Mouse (Mus musculus) liver, adult 2 months (tissue): Measurements from ENCODE around the gene Gps1. TPM values are rescaled to one million over a fixed set of nuclear protein-coding genes. Genes with fewer than 3 reads are reported as not detected.

Experiments
- DNase-seq: peaks from one replicate; pipeline ENCODE4 v3.0.0-alpha.2; 2011; ENCODE audit warnings: low read depth, low spot score; ENCODE audit errors: extremely low read depth
- H3K27ac ChIP-seq: fragments of 200-500 bp; replicated peaks from 2 replicates; pipeline ENCODE4 v1.5.1; 2012; ENCODE audit warnings: low read depth, mild to moderate bottlenecking, control low read depth, inconsistent platforms, low read length; ENCODE audit not compliant: insufficient read depth
- H3K27me3 ChIP-seq: fragments of 200-500 bp; 2 replicates; pipeline ENCODE4 v1.6.1; 2012; ENCODE audit warnings: mild to moderate bottlenecking, moderate library complexity, low read length, inconsistent platforms; ENCODE audit not compliant: control insufficient read depth, insufficient read depth
- H3K36me3 ChIP-seq: fragments of 200-500 bp; 2 replicates; pipeline ENCODE4 v1.6.1; 2012; ENCODE audit warnings: low read length, inconsistent platforms; ENCODE audit not compliant: control insufficient read depth, insufficient read depth
- H3K4me1 ChIP-seq: fragments of 200-500 bp; 2 replicates; pipeline ENCODE4 v1.6.1; 2011; ENCODE audit warnings: low read length; ENCODE audit not compliant: control insufficient read depth, insufficient read depth
- H3K4me3 ChIP-seq: fragments of 200-500 bp; 2 replicates; pipeline ENCODE4 v1.5.1; 2011; ENCODE audit warnings: low read depth, mild to moderate bottlenecking, control low read depth, low read length, moderate library complexity; ENCODE audit not compliant: insufficient read depth
- H3K79me2 ChIP-seq: fragments of 200-500 bp; 2 replicates; pipeline ENCODE4 v1.6.1; 2012; ENCODE audit warnings: inconsistent platforms, mild to moderate bottlenecking, low read length, moderate library complexity; ENCODE audit not compliant: control insufficient read depth, insufficient read depth
- H3K9ac ChIP-seq: fragments of 200-500 bp; 2 replicates; pipeline ENCODE4 v1.6.1; 2012; ENCODE audit warnings: low read depth, mild to moderate bottlenecking, control low read depth, inconsistent platforms, low read length
- CTCF ChIP-seq: fragments of 200-500 bp; IDR thresholded peaks from 2 replicates; pipeline ENCODE4 v1.5.1; 2011; ENCODE audit warnings: low read depth, low read length, control low read depth
- POLR2A ChIP-seq: fragments of 200-500 bp; IDR thresholded peaks from 2 replicates; pipeline ENCODE4 v1.6.1; 2011; ENCODE audit warnings: low read length, control low read depth; ENCODE audit not compliant: insufficient read depth; ENCODE audit errors: extremely low read depth
- WGBS: fragments of 180-500 bp; shearing (Covaris S2); methylation state at CpG from one replicate; pipeline ENCODE4 v1.1.7; 2018; 5-methylcytosine and 5-hydroxymethylcytosine counted together
- polyA plus RNA-seq: library from polyadenylated mRNA; depleted of rRNA; stranded (reverse); fragments of >200 nt; gene quantifications from 2 replicates; pipeline ENCODE4 v1.2.3, GENCODE M21; 2012
- total RNA-seq: library from RNA; depleted of rRNA; stranded (reverse); fragments of >200 nt; gene quantifications from 2 replicates; pipeline ENCODE4 v1.2.3, GENCODE M21; 2014

Gps1 gene
- total and polyA plus RNA-seq, 2 experiments: 81.9 to 97.9 TPM

GRCm38 (mm10) chr11:120804274-120804673 is 20.2 kb downstream of the Gps1 start:
- Histone ChIP-seq H3K27ac (no peak overlapping the region), H3K27me3 (no peaks in the 10 kb centered on the region), H3K79me2 (no peaks in the 10 kb centered on the region), H3K36me3 (peaks cover 20% of the 10 kb centered on the region), H3K9ac (no peak overlapping the region), H3K4me1 (peaks cover 6% of the 10 kb centered on the region; the same call in 1 of the 2 replicates), H3K4me3 (no peak overlapping the region)
- DNase-seq: peak; percentile 58
- WGBS: 38% methylated on average over 7 of the region's 7 CpGs
- TF ChIP-seq POLR2A (no peak), CTCF (no peak)

- WGBS: 55% methylated on average over 4 of the region's 4 CpGs
- no peak overlapping the region for H3K9ac ChIP-seq
- no peak overlapping the region for H3K27ac ChIP-seq
- H3K79me2 ChIP-seq: no peaks in the 10 kb centered on the region
- TF ChIP-seq CTCF (no peak), POLR2A (no peak)
- no peak overlapping the region for H3K4me3 ChIP-seq
- no peaks in the 10 kb centered on the region for H3K27me3 ChIP-seq
- peaks cover 23% of the 10 kb centered on the region for H3K36me3 ChIP-seq
- peaks cover 5% of the 10 kb centered on the region; the same call in 1 of the 2 replicates for H3K4me1 ChIP-seq
- no peak for DNase-seq
These were observed 20.7 kb downstream of the Gps1 start for GRCm38 (mm10) chr11:120804769-120805168.

- DNase-seq: peak; percentile 82
- H3K27ac ChIP-seq: 0 out of 2 replicates have a peak overlapping the region, but pooled peaks have one; percentile 1
- 70% methylated on average over 7 of the region's 7 CpGs for WGBS
- TF ChIP-seq CTCF (no peak), POLR2A (no peak)
- no peak overlapping the region for H3K4me3 ChIP-seq
- H3K4me1 ChIP-seq: peaks cover 2% of the 10 kb centered on the region; the same call in 1 of the 2 replicates
- no peaks in the 10 kb centered on the region for H3K79me2 ChIP-seq
- no peaks in the 10 kb centered on the region for H3K27me3 ChIP-seq
- H3K36me3 ChIP-seq: peaks cover 31% of the 10 kb centered on the region
- no peak overlapping the region for H3K9ac ChIP-seq
These were observed 21.6 kb downstream of the Gps1 start for GRCm38 (mm10) chr11:120805375-120806298.

- no peak overlapping the region for H3K27ac ChIP-seq
- peaks cover 50% of the 10 kb centered on the region for H3K36me3 ChIP-seq
- 80% methylated on average over 12 of the region's 12 CpGs for WGBS
- H3K4me1 ChIP-seq: no peaks in the 10 kb centered on the region; the same call in 1 of the 2 replicates
- no peaks in the 10 kb centered on the region for H3K79me2 ChIP-seq
- DNase-seq: no peak
- H3K27me3 ChIP-seq: no peaks in the 10 kb centered on the region
- no peak overlapping the region for H3K9ac ChIP-seq
- TF ChIP-seq CTCF: no peak
- TF ChIP-seq POLR2A: no peak
- no peak overlapping the region for H3K4me3 ChIP-seq
These were observed 23.9 kb downstream of the Gps1 start for GRCm38 (mm10) chr11:120808010-120808409.

- H3K9ac ChIP-seq: no peak overlapping the region
- H3K4me1 ChIP-seq: no peaks in the 10 kb centered on the region
- H3K36me3 ChIP-seq: peaks cover 79% of the 10 kb centered on the region
- 94% methylated on average over 16 of the region's 16 CpGs for WGBS
- DNase-seq: no peak
- no peaks in the 10 kb centered on the region for H3K27me3 ChIP-seq
- TF ChIP-seq POLR2A (no peak), CTCF (no peak)
- H3K4me3 ChIP-seq: no peak overlapping the region
- H3K27ac ChIP-seq: no peak overlapping the region
- H3K79me2 ChIP-seq: no peaks in the 10 kb centered on the region
These were observed 28.0 kb downstream of the Gps1 start for GRCm38 (mm10) chr11:120812068-120812467.

- peaks cover 25% of the 10 kb centered on the region for H3K4me1 ChIP-seq
- no peaks in the 10 kb centered on the region for H3K27me3 ChIP-seq
- H3K36me3 ChIP-seq: peaks cover 63% of the 10 kb centered on the region
- peaks cover 5% of the 10 kb centered on the region for H3K79me2 ChIP-seq
- no peak for TF ChIP-seq CTCF
- no peak for TF ChIP-seq POLR2A
- no peak overlapping the region for H3K4me3 ChIP-seq
- H3K9ac ChIP-seq: no peak overlapping the region
- peak; percentile 66 for DNase-seq
- H3K27ac ChIP-seq: peak overlapping the region; percentile 21; the same call in 1 of the 2 replicates
- 27% methylated on average over 6 of the region's 6 CpGs for WGBS
These were observed 33.3 kb downstream of the Gps1 start for GRCm38 (mm10) chr11:120817358-120817757.
